Mouse (Mus musculus): Measurements from ENCODE around the gene Hao2.
A peak's percentile ranks its signal among the peaks of the same experiment; 100 is the strongest.

The Hao2 gene

GRCm38 (mm10) chr3:98893057-98893772, at the start of gene Hao2:
TSS of gene Hao2 (minus strand) at chr3:98893239.
- DNase-seq: no peak

GRCm38 (mm10) chr3:98941601-98942000, 48.6 kb upstream of the Hao2 start:
- DNase-seq: no peak

- DNase-seq: peak; percentile 3 to 9
These were observed 48.1 kb upstream of the Hao2 start for GRCm38 (mm10) chr3:98941066-98941551.

- no peak for DNase-seq
These were observed 47.2 kb upstream of the Hao2 start for GRCm38 (mm10) chr3:98940225-98940624.

GRCm38 (mm10) chr3:98936446-98936845, 43.4 kb upstream of the Hao2 start:
- DNase-seq: no peak

- DNase-seq: no peak
These were observed 41.6 kb upstream of the Hao2 start for GRCm38 (mm10) chr3:98934601-98935000.

GRCm38 (mm10) chr3:98934041-98934440, 41.0 kb upstream of the Hao2 start:
- no peak for DNase-seq

- DNase-seq: no peak
These were observed 39.4 kb upstream of the Hao2 start for GRCm38 (mm10) chr3:98932421-98932820.

- no peak for DNase-seq
These were observed 38.8 kb upstream of the Hao2 start for GRCm38 (mm10) chr3:98931836-98932235.

- DNase-seq: no peak
These were observed 27.4 kb upstream of the Hao2 start for GRCm38 (mm10) chr3:98920417-98920816.

- DNase-seq: no peak
These were observed 24.2 kb upstream of the Hao2 start for GRCm38 (mm10) chr3:98917260-98917659.

GRCm38 (mm10) chr3:98916856-98917255, 23.8 kb upstream of the Hao2 start:
- no peak for DNase-seq

GRCm38 (mm10) chr3:98915659-98916058, 22.6 kb upstream of the Hao2 start:
- DNase-seq: peak; percentile 29 to 63

GRCm38 (mm10) chr3:98913591-98913990, 20.6 kb upstream of the Hao2 start:
- DNase-seq: no peak

- DNase-seq: no peak
These were observed 4.6 kb upstream of the Hao2 start for GRCm38 (mm10) chr3:98897606-98898005.

- peak in 1 of 2 experiments; percentile 2 for DNase-seq
These were observed 2.1 kb upstream of the Hao2 start for GRCm38 (mm10) chr3:98895071-98895601.

GRCm38 (mm10) chr3:98890430-98890829, 2.6 kb downstream of the Hao2 start:
- DNase-seq: no peak

GRCm38 (mm10) chr3:98888206-98888605, 4.8 kb downstream of the Hao2 start:
- no peak for DNase-seq

- no peak for DNase-seq
These were observed 12.2 kb downstream of the Hao2 start for GRCm38 (mm10) chr3:98880831-98881230.

- no peak for DNase-seq
These were observed 12.8 kb downstream of the Hao2 start for GRCm38 (mm10) chr3:98880216-98880615.

GRCm38 (mm10) chr3:98868219-98868618, 24.8 kb downstream of the Hao2 start:
- DNase-seq: no peak

GRCm38 (mm10) chr3:98862800-98863199, 30.2 kb downstream of the Hao2 start:
- no peak for DNase-seq

GRCm38 (mm10) chr3:98859576-98859975, 33.5 kb downstream of the Hao2 start, which contains the start of gene Hsd3b1:
TSS of gene Hsd3b1 (minus strand) at chr3:98859794.
- no peak for DNase-seq

- DNase-seq: no peak
These were observed 35.0 kb downstream of the Hao2 start for GRCm38 (mm10) chr3:98858051-98858450.

- no peak for DNase-seq
These were observed 36.1 kb downstream of the Hao2 start for GRCm38 (mm10) chr3:98856892-98857291.

All from cerebellum, postnatal 25 days (tissue).